Mouse (Mus musculus): ENCODE results near the gene Sh2b1. TPM values are rescaled to one million over a fixed set of nuclear protein-coding genes. Genes with fewer than 3 reads are reported as not detected.

Gene Sh2b1
- polyA plus RNA-seq, 1 experiment from 2014 or later, result 20.0 TPM

GRCm38 (mm10) chr7:126507126-126507778 lies 32.0 kb upstream of the Sh2b1 start:
- 65% methylated on average over 8 of the region's 8 CpGs for WGBS
- no peaks in the 10 kb centered on the region for H3K36me3 ChIP-seq (ENCODE audit: control insufficient read depth, insufficient read depth, low read length)
- TF ChIP-seq EP300 (optimal IDR thresholded peaks at IDR 0.05) (no peak), CTCF (IDR thresholded peaks at IDR 0.05; ENCODE audit: low read depth) (no peak)
- no peaks in the 10 kb centered on the region for H3K27me3 ChIP-seq (ENCODE audit: control insufficient read depth, insufficient read depth, low read length)
- no peak overlapping the region for H3K9ac ChIP-seq (ENCODE audit: low read length)
- no peak overlapping the region for H3K27ac ChIP-seq (replicated peaks)
- no peak overlapping the region for H3K4me3 ChIP-seq (ENCODE audit: low read depth, low read length)
- no peak for ATAC-seq (ENCODE audit: low FRiP score, low TSS enrichment)
- H3K4me1 ChIP-seq (replicated peaks; ENCODE audit: control insufficient read depth, insufficient read depth), result no peaks in the 10 kb centered on the region
- H3K9me3 ChIP-seq (ENCODE audit: control insufficient read depth, low read length), result no peaks in the 10 kb centered on the region
- no peak overlapping the region for H3K4me2 ChIP-seq (replicated peaks; ENCODE audit: low read depth)
- DNase-seq (ENCODE audit: low spot score), result no peak

GRCm38 (mm10) chr7:126504913-126505312 lies 29.7 kb upstream of the Sh2b1 start:
- Histone ChIP-seq H3K9me3 (ENCODE audit: control insufficient read depth, low read length) (no peaks in the 10 kb centered on the region), H3K4me2 (replicated peaks; ENCODE audit: low read depth) (no peak overlapping the region), H3K27ac (replicated peaks) (no peak overlapping the region), H3K36me3 (ENCODE audit: control insufficient read depth, insufficient read depth, low read length) (peaks cover 11% of the 10 kb centered on the region), H3K4me3 (ENCODE audit: low read depth, low read length) (no peak overlapping the region), H3K9ac (ENCODE audit: low read length) (no peak overlapping the region), H3K27me3 (ENCODE audit: control insufficient read depth, insufficient read depth, low read length) (no peaks in the 10 kb centered on the region), H3K4me1 (replicated peaks; ENCODE audit: control insufficient read depth, insufficient read depth) (no peaks in the 10 kb centered on the region)
- DNase-seq (ENCODE audit: low spot score) (peak; percentile 14), ATAC-seq (ENCODE audit: low FRiP score, low TSS enrichment) (no peak)
- 44% methylated on average over 2 of the region's 2 CpGs for WGBS
- TF ChIP-seq EP300 (optimal IDR thresholded peaks at IDR 0.05) (no peak), CTCF (IDR thresholded peaks at IDR 0.05; ENCODE audit: low read depth) (no peak)

GRCm38 (mm10) chr7:126503273-126503878 lies 28.2 kb upstream of the Sh2b1 start, which contains the start of gene Atxn2l:
TSS of gene Atxn2l (minus strand) at chr7:126503437.
- no peaks in the 10 kb centered on the region for H3K4me1 ChIP-seq (replicated peaks; ENCODE audit: control insufficient read depth, insufficient read depth)
- peak; percentile 100 for DNase-seq (ENCODE audit: low spot score)
- peak; percentile 94 for ATAC-seq (ENCODE audit: low FRiP score, low TSS enrichment)
- H3K27me3 ChIP-seq (ENCODE audit: control insufficient read depth, insufficient read depth, low read length), result no peaks in the 10 kb centered on the region
- peaks cover 23% of the 10 kb centered on the region for H3K36me3 ChIP-seq (ENCODE audit: control insufficient read depth, insufficient read depth, low read length)
- under 1% methylated on average over 37 of the region's 72 CpGs for WGBS
- H3K9ac ChIP-seq (ENCODE audit: low read length), result peak within 1 kb of the TSS; percentile 99
- H3K27ac ChIP-seq (replicated peaks), result peak within 1 kb of the TSS; percentile 100
- TF ChIP-seq CTCF (IDR thresholded peaks at IDR 0.05; ENCODE audit: low read depth), result peak; percentile 69
- peak; percentile 91 for TF ChIP-seq EP300 (optimal IDR thresholded peaks at IDR 0.05)
- no peaks in the 10 kb centered on the region for H3K9me3 ChIP-seq (ENCODE audit: control insufficient read depth, low read length)
- peak within 1 kb of the TSS; percentile 69 for H3K4me2 ChIP-seq (replicated peaks; ENCODE audit: low read depth)
- H3K4me3 ChIP-seq (ENCODE audit: low read depth, low read length), result peak within 1 kb of the TSS; percentile 100

DNA sequence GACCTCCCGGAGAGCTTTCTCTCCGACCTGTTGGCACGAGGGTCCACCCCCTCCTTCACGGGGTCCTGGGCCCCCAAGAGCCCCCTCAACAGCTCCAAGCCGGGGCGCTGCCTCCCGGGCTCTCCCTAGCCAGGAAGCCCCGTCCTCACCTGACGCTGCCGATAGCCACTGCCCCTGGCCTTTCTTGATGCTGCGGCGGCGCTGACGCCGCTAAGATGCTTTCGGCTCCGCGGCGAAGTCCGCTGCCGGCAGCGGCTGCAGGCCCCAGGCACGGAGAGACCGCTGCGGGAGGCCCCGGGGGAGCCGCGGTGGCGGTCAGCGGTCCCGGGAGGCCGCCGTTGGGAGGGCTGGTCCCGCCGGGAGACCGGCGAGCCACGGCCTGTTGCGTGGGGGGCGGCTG lies 27.5 kb upstream of the Sh2b1 start:
- 0% methylated on average over 36 of the region's 40 CpGs for WGBS
- H3K36me3 ChIP-seq (ENCODE audit: control insufficient read depth, insufficient read depth, low read length), result peaks cover 26% of the 10 kb centered on the region
- H3K4me2 ChIP-seq (replicated peaks; ENCODE audit: low read depth), result peak overlapping the region; percentile 69
- H3K27ac ChIP-seq (replicated peaks), result peak overlapping the region; percentile 100
- no peak for TF ChIP-seq CTCF (IDR thresholded peaks at IDR 0.05; ENCODE audit: low read depth)
- no peak for TF ChIP-seq EP300 (optimal IDR thresholded peaks at IDR 0.05)
- ATAC-seq (ENCODE audit: low FRiP score, low TSS enrichment) (no peak), DNase-seq (ENCODE audit: low spot score) (no peak)
- H3K27me3 ChIP-seq (ENCODE audit: control insufficient read depth, insufficient read depth, low read length), result no peaks in the 10 kb centered on the region
- H3K9me3 ChIP-seq (ENCODE audit: control insufficient read depth, low read length), result no peaks in the 10 kb centered on the region
- H3K4me1 ChIP-seq (replicated peaks; ENCODE audit: control insufficient read depth, insufficient read depth), result no peaks in the 10 kb centered on the region
- H3K4me3 ChIP-seq (ENCODE audit: low read depth, low read length), result peak overlapping the region; percentile 100
- peak overlapping the region; percentile 99 for H3K9ac ChIP-seq (ENCODE audit: low read length)

DNA sequence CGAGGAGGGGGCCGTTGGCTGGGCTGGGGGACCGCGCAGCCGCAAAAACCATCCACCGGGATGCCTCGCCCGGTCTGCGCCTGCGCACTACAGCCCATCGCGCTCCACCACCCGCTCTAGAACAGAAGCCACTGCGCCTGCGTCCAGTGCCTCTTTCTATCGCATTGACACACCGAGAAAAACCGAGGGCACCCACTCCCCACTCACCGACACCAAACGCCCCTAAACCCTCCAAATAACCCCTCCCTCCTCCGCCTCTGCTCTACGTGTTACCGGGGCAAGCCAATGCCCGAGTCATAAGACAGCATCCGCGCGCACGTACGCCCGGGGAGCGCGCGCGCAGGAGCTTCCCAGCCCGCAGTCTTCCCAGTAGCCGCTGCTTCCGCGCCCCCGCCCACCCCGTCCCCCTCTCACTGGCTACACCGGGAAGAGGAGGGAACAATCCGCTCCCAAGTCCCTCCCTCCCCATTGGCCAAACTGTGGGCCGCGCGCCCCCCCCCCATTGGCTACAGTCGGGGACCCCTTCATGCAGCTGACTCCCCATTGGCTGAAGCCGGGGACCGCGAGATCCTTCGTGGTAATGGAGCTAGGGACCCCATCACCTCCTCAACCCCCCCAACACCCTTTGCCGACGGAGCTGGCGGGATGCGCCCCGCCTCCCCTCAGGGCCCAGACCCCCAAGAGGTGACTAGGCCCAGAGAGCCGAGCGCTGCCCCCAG lies 27.0 kb upstream of the Sh2b1 start:
- peak; percentile 1; the same call in 1 of the 2 replicates for TF ChIP-seq CTCF (IDR thresholded peaks at IDR 0.05; ENCODE audit: low read depth)
- peak; percentile 22 for TF ChIP-seq EP300 (optimal IDR thresholded peaks at IDR 0.05)
- ATAC-seq (ENCODE audit: low FRiP score, low TSS enrichment) (peak; percentile 85), DNase-seq (ENCODE audit: low spot score) (peak; percentile 97)
- Histone ChIP-seq H3K4me1 (replicated peaks; ENCODE audit: control insufficient read depth, insufficient read depth) (no peaks in the 10 kb centered on the region), H3K9me3 (ENCODE audit: control insufficient read depth, low read length) (no peaks in the 10 kb centered on the region), H3K27ac (replicated peaks) (peak overlapping the region; percentile 100), H3K27me3 (ENCODE audit: control insufficient read depth, insufficient read depth, low read length) (no peaks in the 10 kb centered on the region), H3K9ac (ENCODE audit: low read length) (peak overlapping the region; percentile 99), H3K4me3 (ENCODE audit: low read depth, low read length) (peak overlapping the region; percentile 100), H3K36me3 (ENCODE audit: control insufficient read depth, insufficient read depth, low read length) (peaks cover 29% of the 10 kb centered on the region), H3K4me2 (replicated peaks; ENCODE audit: low read depth) (peak overlapping the region; percentile 69)
- under 1% methylated on average over 49 of the region's 57 CpGs for WGBS
